Mouse (Mus musculus): ENCODE measurements around the gene Ipo11. TPM values are rescaled to one million over a fixed set of nuclear protein-coding genes. Genes with fewer than 3 reads are reported as not detected.

Gene Ipo11
- 37.8 and 38.9 TPM in 2 replicates for polyA plus RNA-seq (2015; fragmentation: Nextera tagmentation; extraction: Ambion mirVana)

DNA sequence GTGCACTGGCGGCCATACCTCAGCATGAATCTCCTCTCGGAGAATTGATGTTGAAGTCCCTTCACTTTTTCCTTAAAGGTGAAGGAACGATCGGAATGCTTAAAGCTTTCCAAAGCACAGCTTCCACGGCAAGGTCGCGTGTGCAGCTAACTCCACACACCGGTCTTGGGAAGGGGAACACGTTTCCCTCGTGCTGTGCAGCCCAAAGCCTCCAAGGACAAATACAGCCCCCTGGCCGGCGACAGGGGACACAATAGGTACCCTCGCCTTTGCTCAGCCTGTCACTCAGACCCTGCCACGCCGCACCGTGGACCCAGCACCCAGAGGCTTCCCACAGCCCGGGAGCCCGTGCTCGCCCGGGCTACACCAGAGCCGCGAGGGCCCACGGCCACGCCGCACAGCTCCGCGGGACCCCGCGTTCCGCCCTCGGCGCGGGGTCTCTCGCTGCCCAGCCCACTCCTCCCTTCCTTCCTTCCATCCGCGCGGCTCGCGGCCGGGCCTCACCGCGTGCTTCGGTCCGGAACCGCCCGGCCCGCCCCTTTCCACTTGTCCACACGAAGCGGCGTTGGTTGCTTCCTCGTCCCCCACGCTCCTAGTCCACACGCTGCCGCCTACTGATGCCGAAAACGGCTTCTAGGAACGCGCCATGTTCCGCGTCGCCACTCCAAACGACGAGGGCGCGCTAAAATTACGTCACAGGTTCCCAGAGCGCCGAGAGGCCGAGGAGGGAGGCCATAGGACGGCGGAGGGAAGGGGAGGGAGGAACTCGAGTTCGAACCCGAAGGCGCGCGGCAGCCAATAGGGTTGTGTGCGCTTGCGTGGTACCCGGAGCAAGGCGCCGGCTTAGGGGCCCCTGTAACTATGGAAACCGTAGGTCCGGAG is at the start of gene Ipo11:
Gene Ipo11, minus strand, starts transcription at position 703 of the 882 bp plus-strand sequence.
- Histone ChIP-seq H3K27ac (peak within 1 kb of the TSS; percentile 91), H3K9ac (peak within 1 kb of the TSS; percentile 87), H3K4me3 (peak within 1 kb of the TSS; percentile 91), H3K9me3 (no peaks in the 10 kb centered on the region), H3K36me3 (no peaks in the 10 kb centered on the region), H3K27me3 (no peaks in the 10 kb centered on the region), H3K4me1 (replicated peaks) (peaks cover 13% of the 10 kb centered on the region), H3K4me2 (peak within 1 kb of the TSS; percentile 76)
- ATAC-seq (ENCODE audit: low FRiP score): peak; percentile 98
- under 1% methylated on average over 82 of the region's 84 CpGs for WGBS

DNA sequence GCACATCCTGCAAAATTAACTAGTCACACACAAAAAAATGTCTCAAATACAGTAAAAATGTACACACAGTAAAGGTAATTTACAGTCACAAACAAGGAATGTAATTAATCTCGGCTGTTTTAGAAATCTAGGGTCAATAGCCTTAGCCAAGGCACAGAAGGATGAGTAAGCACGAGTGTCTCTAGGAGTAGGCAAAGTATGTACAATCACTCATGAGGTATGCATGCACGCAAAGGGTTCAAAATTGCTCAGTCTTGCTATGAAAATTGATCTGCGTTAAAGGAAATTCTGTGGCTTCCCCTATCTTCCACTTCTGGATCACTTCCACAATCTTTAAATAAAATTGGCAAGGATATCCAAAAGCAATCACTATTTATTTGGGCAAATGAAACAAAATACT is 24.7 kb upstream of the Ipo11 start:
- H3K9ac ChIP-seq: no peak overlapping the region
- 93% methylated on average over 4 of the region's 4 CpGs for WGBS
- no peaks in the 10 kb centered on the region for H3K27me3 ChIP-seq
- no peaks in the 10 kb centered on the region for H3K9me3 ChIP-seq
- peaks cover 53% of the 10 kb centered on the region for H3K36me3 ChIP-seq
- no peak for ATAC-seq (ENCODE audit: low FRiP score)
- H3K4me2 ChIP-seq: no peak overlapping the region
- H3K4me3 ChIP-seq: no peak overlapping the region
- no peak overlapping the region for H3K27ac ChIP-seq
- no peaks in the 10 kb centered on the region for H3K4me1 ChIP-seq (replicated peaks)

DNA sequence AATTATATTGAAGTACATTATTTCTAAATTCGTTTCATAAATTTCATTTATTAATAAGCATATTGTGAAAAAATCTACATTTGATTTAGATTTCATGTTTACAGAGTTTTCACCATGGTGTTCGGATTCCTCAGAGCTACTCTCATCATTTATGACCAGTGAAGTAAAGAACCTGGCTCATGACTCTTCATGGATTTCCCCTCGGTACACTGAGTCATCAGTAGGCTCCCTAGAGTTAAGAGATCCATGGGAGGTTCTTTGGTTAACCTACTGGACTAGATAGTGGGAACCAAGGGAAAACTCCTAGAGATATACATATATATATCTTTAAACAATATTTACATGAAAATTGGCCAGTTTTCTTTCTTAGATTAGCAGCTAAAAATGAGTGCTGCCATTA is 23.8 kb upstream of the Ipo11 start:
- no peaks in the 10 kb centered on the region for H3K4me1 ChIP-seq (replicated peaks)
- H3K36me3 ChIP-seq: peaks cover 58% of the 10 kb centered on the region
- no peaks in the 10 kb centered on the region for H3K27me3 ChIP-seq
- no peak overlapping the region for H3K4me2 ChIP-seq
- WGBS: 92% methylated on average over 3 of the region's 3 CpGs
- H3K4me3 ChIP-seq: no peak overlapping the region
- H3K9ac ChIP-seq: no peak overlapping the region
- no peak for ATAC-seq (ENCODE audit: low FRiP score)
- no peaks in the 10 kb centered on the region for H3K9me3 ChIP-seq
- no peak overlapping the region for H3K27ac ChIP-seq

DNA sequence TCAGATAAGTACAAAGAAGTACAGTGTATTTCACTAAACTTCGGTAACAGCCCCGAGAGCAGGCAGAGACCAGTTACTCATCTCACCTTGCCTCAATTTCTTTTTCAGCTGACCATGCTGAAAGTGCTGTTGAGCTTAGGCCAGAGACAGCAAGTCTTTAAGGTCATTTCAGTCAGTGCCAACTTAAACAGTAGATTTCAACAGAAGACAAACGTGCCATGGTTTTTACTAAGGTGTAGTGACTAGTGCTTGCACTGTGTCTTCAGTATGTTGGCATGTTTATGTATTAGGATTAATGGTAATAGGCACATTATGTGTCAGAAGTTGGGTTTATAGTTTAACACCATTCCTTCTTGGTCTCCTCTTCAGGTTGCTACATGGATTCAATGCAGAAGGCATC is 21.5 kb upstream of the Ipo11 start:
- no peaks in the 10 kb centered on the region for H3K27me3 ChIP-seq
- no peak overlapping the region for H3K9ac ChIP-seq
- H3K4me3 ChIP-seq: no peak overlapping the region
- no peak for ATAC-seq (ENCODE audit: low FRiP score)
- H3K4me1 ChIP-seq (replicated peaks): no peaks in the 10 kb centered on the region
- no peaks in the 10 kb centered on the region for H3K9me3 ChIP-seq
- WGBS: 94% methylated on average over 3 of the region's 3 CpGs
- H3K36me3 ChIP-seq: peaks cover 62% of the 10 kb centered on the region
- H3K27ac ChIP-seq: no peak overlapping the region
- H3K4me2 ChIP-seq: no peak overlapping the region

DNA sequence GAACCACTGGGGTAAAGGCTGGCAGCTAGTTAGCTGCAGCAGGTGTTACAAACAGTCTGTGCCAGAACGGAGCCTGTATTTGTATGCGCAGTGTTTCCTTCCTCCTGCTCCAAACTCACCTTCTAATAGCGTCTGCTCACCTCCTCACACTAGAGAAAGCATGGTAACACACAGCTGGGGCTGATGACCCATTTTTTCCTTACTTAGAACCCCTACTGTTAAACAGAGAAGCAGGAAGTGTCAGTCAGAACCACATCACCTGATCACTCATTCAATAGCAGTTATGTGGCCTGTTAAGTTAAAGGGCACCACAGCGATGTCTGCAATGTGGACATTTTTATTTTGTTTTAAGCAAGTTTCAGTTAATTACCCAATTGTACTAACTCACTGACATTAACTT is 20.8 kb upstream of the Ipo11 start:
- Histone ChIP-seq H3K27ac (no peak overlapping the region), H3K4me2 (no peak overlapping the region), H3K4me1 (replicated peaks) (no peaks in the 10 kb centered on the region), H3K4me3 (no peak overlapping the region), H3K9ac (no peak overlapping the region), H3K27me3 (no peaks in the 10 kb centered on the region), H3K36me3 (peaks cover 60% of the 10 kb centered on the region), H3K9me3 (no peaks in the 10 kb centered on the region)
- 88% methylated on average over 4 of the region's 4 CpGs for WGBS
- ATAC-seq (ENCODE audit: low FRiP score): no peak

DNA sequence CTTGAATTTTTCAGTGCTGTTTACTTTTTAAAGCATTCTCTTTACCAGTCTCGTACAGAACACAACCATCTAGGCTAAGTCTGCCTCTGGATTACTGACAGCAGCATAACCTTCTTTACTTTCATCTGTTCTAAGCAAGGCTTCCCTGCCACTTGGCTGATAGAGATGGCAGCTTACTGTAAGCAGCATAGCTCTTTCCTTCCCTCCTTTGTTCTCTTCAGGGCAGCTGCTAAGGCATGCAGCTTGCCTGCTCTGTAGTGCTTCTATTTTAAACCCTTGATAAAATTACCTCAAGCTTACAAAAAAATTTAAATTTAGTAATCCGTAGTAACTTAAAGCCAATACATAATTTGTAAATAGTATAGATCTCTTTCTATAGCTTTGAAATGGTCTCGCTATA is 18.1 kb upstream of the Ipo11 start:
- Histone ChIP-seq H3K9ac (no peak overlapping the region), H3K27ac (no peak overlapping the region), H3K4me3 (no peak overlapping the region), H3K4me1 (replicated peaks) (no peaks in the 10 kb centered on the region), H3K9me3 (no peaks in the 10 kb centered on the region), H3K27me3 (no peaks in the 10 kb centered on the region), H3K4me2 (no peak overlapping the region), H3K36me3 (peaks cover 67% of the 10 kb centered on the region)
- 96% methylated on average over 3 of the region's 3 CpGs for WGBS
- no peak for ATAC-seq (ENCODE audit: low FRiP score)

DNA sequence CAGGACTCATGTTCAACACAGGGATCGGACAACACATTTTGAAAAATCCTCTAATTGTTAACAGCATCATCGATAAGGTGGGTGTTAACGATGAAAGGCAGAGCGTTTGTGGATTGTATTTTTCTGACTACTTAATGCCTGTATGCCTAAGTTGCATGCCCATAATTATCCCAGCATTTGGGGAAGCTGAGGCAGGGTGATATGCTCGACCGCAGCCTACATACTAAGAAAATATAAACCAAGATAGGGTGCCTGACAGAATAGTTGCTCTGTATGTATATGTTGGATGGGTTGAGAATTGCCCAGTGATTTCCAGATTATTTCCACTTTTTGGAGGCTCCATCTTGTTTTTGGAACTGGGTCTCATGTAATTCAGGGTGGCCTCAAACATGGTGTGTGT is 10.8 kb upstream of the Ipo11 start:
- ATAC-seq (ENCODE audit: low FRiP score): no peak; the same call in 1 of the 2 replicates
- Histone ChIP-seq H3K27ac (peak overlapping the region; percentile 83), H3K4me2 (peak overlapping the region; percentile 59), H3K4me1 (replicated peaks) (peaks cover 12% of the 10 kb centered on the region), H3K27me3 (no peaks in the 10 kb centered on the region), H3K4me3 (peak overlapping the region; percentile 90), H3K9me3 (no peaks in the 10 kb centered on the region), H3K36me3 (peaks cover 29% of the 10 kb centered on the region), H3K9ac (peak overlapping the region; percentile 91)
- 6% methylated on average over 6 of the region's 6 CpGs for WGBS

DNA sequence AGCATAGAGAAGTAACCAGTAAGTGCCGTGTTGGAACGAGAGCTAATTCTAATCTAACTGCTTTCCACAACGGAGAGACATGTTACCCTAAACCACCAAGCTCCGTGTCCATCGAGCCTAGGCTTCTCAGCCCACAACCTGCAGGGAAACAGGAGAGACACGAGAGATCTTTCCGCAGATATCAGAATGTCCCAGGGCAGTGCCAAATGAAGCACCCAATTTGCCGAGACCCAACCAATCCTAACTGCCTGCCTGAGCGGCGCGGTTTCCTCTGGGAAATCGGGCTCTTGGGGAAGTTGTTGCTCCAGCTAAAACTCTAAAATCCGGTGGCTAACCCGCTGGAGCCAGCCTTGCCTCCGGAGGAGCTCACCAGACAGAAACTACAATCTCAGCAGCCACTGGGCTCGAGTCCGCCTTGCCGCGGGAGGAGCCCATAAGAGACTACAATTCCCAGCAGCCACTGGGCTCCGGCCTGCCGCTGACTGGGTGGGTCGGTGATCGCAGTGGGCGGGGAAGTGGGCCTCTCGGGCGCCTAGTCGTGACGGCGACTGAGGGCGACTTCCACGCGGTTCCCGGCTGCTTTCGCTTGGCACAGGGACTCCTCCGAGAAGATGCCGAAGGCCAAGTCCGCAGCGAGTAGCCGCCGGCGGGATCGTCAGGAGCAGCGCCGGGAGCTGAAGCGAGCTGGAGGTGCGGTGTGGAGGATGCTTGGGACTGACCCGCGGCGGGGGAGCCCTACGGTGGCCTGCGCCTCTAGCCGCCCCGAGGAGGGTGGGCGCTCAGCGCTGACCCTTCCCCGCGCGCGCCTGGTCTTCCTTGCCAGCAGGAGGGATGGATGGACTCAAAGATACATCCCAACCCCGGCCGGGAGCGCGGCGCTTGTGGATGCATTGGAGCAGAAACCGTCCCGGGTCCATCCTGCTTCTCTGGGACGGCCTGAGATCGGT is 10.1 kb upstream of the Ipo11 start, which contains the start of gene Dimt1:
Gene Dimt1, plus strand, starts transcription at position 534 of the 947 bp plus-strand sequence.
- Histone ChIP-seq H3K9me3 (no peaks in the 10 kb centered on the region), H3K27ac (peak within 1 kb of the TSS; percentile 83), H3K36me3 (peaks cover 22% of the 10 kb centered on the region), H3K9ac (peak within 1 kb of the TSS; percentile 91), H3K27me3 (no peaks in the 10 kb centered on the region), H3K4me1 (replicated peaks) (peaks cover 12% of the 10 kb centered on the region), H3K4me2 (peak within 1 kb of the TSS; percentile 59), H3K4me3 (peak within 1 kb of the TSS; percentile 90)
- under 1% methylated on average over 68 of the region's 68 CpGs for WGBS
- peak; percentile 99 for ATAC-seq (ENCODE audit: low FRiP score)

DNA sequence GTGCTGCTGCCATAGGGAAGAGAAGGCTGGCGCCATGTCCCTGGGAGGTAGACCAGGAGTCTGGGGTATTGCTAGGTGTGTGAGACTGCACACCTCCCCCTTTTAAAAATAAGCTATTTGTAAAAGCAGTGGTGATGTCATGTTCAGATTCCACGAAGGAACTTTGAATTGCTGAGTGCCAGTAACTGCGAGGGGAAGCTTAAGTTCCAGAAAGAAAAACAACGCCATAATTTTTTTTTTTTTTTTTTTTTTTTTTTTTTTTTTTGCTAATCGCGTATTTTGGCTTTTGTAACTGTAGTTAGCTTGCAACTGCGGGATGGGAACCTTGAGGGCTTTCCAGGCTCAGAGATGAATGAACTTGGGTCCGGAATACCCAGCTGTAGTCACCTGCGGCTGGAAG is 8.8 kb upstream of the Ipo11 start:
- no peak for ATAC-seq (ENCODE audit: low FRiP score)
- peaks cover 12% of the 10 kb centered on the region; the same call in 1 of the 2 replicates for H3K36me3 ChIP-seq
- H3K27me3 ChIP-seq: no peaks in the 10 kb centered on the region
- H3K4me1 ChIP-seq (replicated peaks): peaks cover 12% of the 10 kb centered on the region
- no peaks in the 10 kb centered on the region for H3K9me3 ChIP-seq
- no peak overlapping the region for H3K27ac ChIP-seq
- no peak overlapping the region for H3K9ac ChIP-seq
- no peak overlapping the region for H3K4me2 ChIP-seq
- 86% methylated on average over 9 of the region's 9 CpGs for WGBS
- no peak overlapping the region for H3K4me3 ChIP-seq

DNA sequence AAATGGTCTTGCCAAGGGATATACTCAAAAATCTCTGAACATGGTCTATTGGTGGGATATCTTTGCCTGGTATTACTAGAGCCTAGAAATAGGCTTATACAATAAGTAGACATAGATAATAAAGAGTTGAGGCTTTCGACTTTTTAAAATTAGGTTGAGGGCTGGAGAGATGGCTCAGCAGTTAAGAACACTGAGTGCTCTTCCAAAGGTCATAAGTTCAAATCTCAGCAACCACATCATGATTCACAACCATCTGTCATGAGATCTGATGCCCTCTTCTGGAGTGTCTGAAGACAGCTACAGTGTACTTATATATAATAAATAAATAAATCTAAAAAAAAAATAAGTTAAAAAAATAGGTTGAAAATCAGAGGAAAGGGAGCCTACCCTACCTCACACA is 6.0 kb upstream of the Ipo11 start:
- H3K27me3 ChIP-seq: no peaks in the 10 kb centered on the region
- H3K4me3 ChIP-seq: no peak overlapping the region
- no peaks in the 10 kb centered on the region for H3K36me3 ChIP-seq
- H3K4me2 ChIP-seq: no peak overlapping the region
- WGBS: 85% methylated on average over 1 of the region's 1 CpGs
- H3K9ac ChIP-seq: no peak overlapping the region
- H3K9me3 ChIP-seq: no peaks in the 10 kb centered on the region
- H3K4me1 ChIP-seq (replicated peaks): peaks cover 3% of the 10 kb centered on the region
- no peak overlapping the region for H3K27ac ChIP-seq
- no peak for ATAC-seq (ENCODE audit: low FRiP score)

DNA sequence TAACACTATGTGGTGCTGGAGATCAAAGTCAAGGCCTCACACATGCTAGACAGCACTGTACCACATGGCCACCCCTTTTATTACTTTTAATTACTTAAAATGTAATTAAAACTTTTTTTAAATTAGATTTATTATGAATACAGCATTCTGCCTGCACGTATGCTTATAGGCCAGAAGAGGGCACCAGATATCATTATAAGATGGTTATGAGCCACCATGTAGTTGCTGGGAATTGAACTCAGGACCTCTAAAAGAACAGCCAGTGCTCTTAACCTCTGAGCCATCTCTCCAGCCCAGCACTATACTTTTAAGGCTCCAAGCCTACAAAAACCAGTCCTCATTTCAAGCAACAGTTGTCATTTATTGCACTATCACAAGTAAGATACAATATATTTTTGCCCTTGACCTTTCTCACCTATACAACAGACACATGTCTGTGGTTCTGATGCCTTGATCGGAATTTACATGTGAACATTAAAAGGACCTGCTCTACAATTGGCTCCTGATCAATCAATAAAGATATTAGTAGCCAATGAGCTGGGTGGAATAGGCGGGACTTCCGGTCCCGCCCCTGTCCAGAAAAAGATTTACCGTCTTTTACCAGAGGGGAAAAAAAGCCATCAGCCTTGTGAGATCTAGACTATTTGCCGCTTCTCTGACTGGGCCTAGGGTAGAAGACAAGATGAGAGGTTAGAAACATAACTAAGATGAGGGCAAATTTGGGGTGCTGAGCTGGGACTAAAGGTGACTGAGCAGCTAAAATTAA is 4.6 kb upstream of the Ipo11 start:
- 18% methylated on average over 7 of the region's 7 CpGs for WGBS
- no peaks in the 10 kb centered on the region for H3K4me1 ChIP-seq (replicated peaks)
- no peak for ATAC-seq (ENCODE audit: low FRiP score)
- H3K27ac ChIP-seq: no peak overlapping the region
- no peak overlapping the region for H3K9ac ChIP-seq
- peak overlapping the region; percentile 18 for H3K4me3 ChIP-seq
- H3K4me2 ChIP-seq: peak overlapping the region; percentile 30
- no peaks in the 10 kb centered on the region for H3K27me3 ChIP-seq
- H3K36me3 ChIP-seq: no peaks in the 10 kb centered on the region
- H3K9me3 ChIP-seq: no peaks in the 10 kb centered on the region

DNA sequence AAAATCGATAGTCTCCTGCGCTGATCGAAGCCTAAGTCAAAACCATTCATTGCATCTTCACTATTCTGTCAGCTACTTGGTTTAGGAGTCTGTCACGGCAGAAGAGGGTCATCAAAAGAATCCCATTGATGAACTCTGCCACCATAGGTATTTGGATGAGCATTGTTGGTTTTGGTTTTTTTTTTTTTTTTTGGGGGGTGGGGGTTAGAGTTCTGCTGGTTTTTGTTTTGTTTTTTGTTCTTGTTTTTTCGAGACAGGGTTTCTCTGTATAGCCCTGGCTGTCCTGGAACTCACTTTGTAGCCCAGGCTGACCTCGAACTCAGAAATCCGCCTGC is 347 bp upstream of the Ipo11 start:
- ATAC-seq (ENCODE audit: low FRiP score): peak; percentile 29
- Histone ChIP-seq H3K27ac (no peak overlapping the region), H3K27me3 (no peaks in the 10 kb centered on the region), H3K9ac (peak overlapping the region; percentile 56; the same call in 1 of the 2 replicates), H3K9me3 (no peaks in the 10 kb centered on the region), H3K4me1 (replicated peaks) (peaks cover 13% of the 10 kb centered on the region), H3K4me2 (peak overlapping the region; percentile 76), H3K4me3 (peak overlapping the region; percentile 91), H3K36me3 (no peaks in the 10 kb centered on the region)
- 28% methylated on average over 7 of the region's 7 CpGs for WGBS
